8 mouse cellular contexts compared by ENCODE assay signal in genomic region chr3:122103864-122104808, GRCm38 (mm10). TPM values are rescaled to one million over a fixed set of nuclear protein-coding genes. Genes with fewer than 3 reads are reported as not detected.
DNase-seq lines count a peak whose midpoint lies in the region; ATAC-seq lines count a peak whose summit lies in the region.

No protein-coding gene starts in this region.

- peaks cover 5% of the 10 kb centered on the region; the same call in 1 of the 2 replicates for H3K4me1 ChIP-seq in hindbrain, embryonic 15.5 days (replicated peaks)

- DNase-seq in WW6 (ENCODE audit: low read depth, low spot score): peak; percentile 54
- DNase-seq in cerebellum, postnatal 4 days (ENCODE audit: low spot score in 2 of 2): peak; percentile 76 to 86
- peak; percentile 91 for DNase-seq in gastrocnemius, adult 18-20 months (ENCODE audit: low spot score)
- DNase-seq in left cerebral cortex, adult 11 months (ENCODE audit: low spot score): peak; percentile 37
- peak; percentile 60 for DNase-seq in right cerebral cortex, adult 18-20 months
- peak; percentile 62 for DNase-seq in urinary bladder, postnatal 10 days (ENCODE audit: low spot score)

- no peak overlapping the region for H3K27ac ChIP-seq in hindbrain, embryonic 15.5 days (replicated peaks)

- H3K9ac ChIP-seq in hindbrain, embryonic 15.5 days: no peak overlapping the region

- no peak overlapping the region for H3K4me3 ChIP-seq in hindbrain, embryonic 15.5 days

- peak; percentile 30; the same call in 1 of the 2 replicates for ATAC-seq in hindbrain, embryonic 15.5 days (ENCODE audit: low FRiP score, low read depth)
- ATAC-seq in megakaryocyte, adult 5-6 weeks (ENCODE audit: poor library complexity, severe bottlenecking): peak; percentile 87

- H3K9me3 ChIP-seq in hindbrain, embryonic 15.5 days: no peaks in the 10 kb centered on the region

- H3K4me2 ChIP-seq in hindbrain, embryonic 15.5 days: peak overlapping the region; percentile 43

- no peaks in the 10 kb centered on the region for H3K36me3 ChIP-seq in hindbrain, embryonic 15.5 days

- no peaks in the 10 kb centered on the region for H3K27me3 ChIP-seq in hindbrain, embryonic 15.5 days

- WGBS in hindbrain, embryonic 15.5 days: 33% methylated on average over 20 of the region's 20 CpGs

RNA-seq across cellular contexts. Expression of gene Abca4, which starts 59.9 kb away (rescaled TPM):
- under 1 TPM; 0.53 to 0.62 TPM for total RNA-seq in gastrocnemius, adult 18-20 months (2021)
- 2.5 and 3.3 TPM in 2 replicates for polyA plus RNA-seq in hindbrain, embryonic 15.5 days (2015; fragmentation: Nextera tagmentation; extraction: Ambion mirVana)
- 0.91 and 1.4 TPM in 2 replicates for total RNA-seq in megakaryocyte, adult 5-6 weeks (2015)
- 0.57 and 0.92 TPM in 2 replicates for total RNA-seq in megakaryocyte, adult 5-6 weeks (2017)

Comparison
In these comparisons a context has a peak if more than half of its experiments do, and no peak if none do; other contexts are left out.
1. DNase-seq: peak in every context shown above with its lines; median percentile 91 in gastrocnemius, adult 18-20 months; 81 in cerebellum, postnatal 4 days; 62 in urinary bladder, postnatal 10 days; 60 in right cerebral cortex, adult 18-20 months; 54 in WW6; 37 in left cerebral cortex, adult 11 months.